Mouse (Mus musculus) MEL (cell line): ENCODE results near the gene Fas.

Experiments
- CHD1 ChIP-seq: IDR thresholded peaks from 2 replicates; pipeline ENCODE4 v1.6.1; 2012; ENCODE audit warnings: low read depth, mild to moderate bottlenecking, inconsistent platforms, low read length, improper control_type of control experiment
- CTCF ChIP-seq, 3 experiments: IDR thresholded peaks in 2 of 3; conservative IDR thresholded peaks in 1 of 3; 2 replicates each; pipeline ENCODE4 v1.5.1; 2011 to 2012; ENCODE audit warnings: low read length in 3 of 3, low read depth in 2 of 3, mild to moderate bottlenecking in 2 of 3, improper control_type of control experiment in 1 of 3, inconsistent platforms in 1 of 3, mixed read lengths in 1 of 3, moderate library complexity in 1 of 3; ENCODE audit not compliant: control insufficient read depth in 1 of 3, insufficient read depth in 1 of 3, poor library complexity in 1 of 3, severe bottlenecking in 1 of 3
- E2F4 ChIP-seq: IDR thresholded peaks from 2 replicates; pipeline ENCODE4 v1.6.1; 2011; ENCODE audit warnings: low read depth, low read length, improper control_type of control experiment, borderline replicate concordance

GRCm38 (mm10) chr19:34265604-34266193, 24.8 kb upstream of the Fas start:
- no peak for TF ChIP-seq CHD1
- TF ChIP-seq E2F4 = no peak
- TF ChIP-seq CTCF (IDR thresholded peaks at IDR 0.05 in 2 of 3, conservative IDR thresholded peaks at IDR 0.05 in 1 of 3; ENCODE audit: control insufficient read depth in 1 of 3, insufficient read depth in 1 of 3, low read depth in 2 of 3, low read length in 3 of 3, poor library complexity in 1 of 3, severe bottlenecking in 1 of 3) = no peak
